Mouse (Mus musculus) c-Kit-positive CD71-negative TER-119-negative erythroid progenitor cells, embryonic 14.5 days (primary cell): ENCODE results near the gene Cd247.

ENCODE experiments used
- DNase-seq: peaks from one replicate; pipeline ENCODE4 v3.0.0-alpha.2; 2013; ENCODE audit warnings: low read depth

Cd247 gene

GRCm38 (mm10) chr1:165913720-165914415, 125.4 kb downstream of the Cd247 start:
- no peak for DNase-seq

GRCm38 (mm10) chr1:165914416-165914801, 125.9 kb downstream of the Cd247 start:
- DNase-seq: no peak

- DNase-seq: no peak
These were observed 132.5 kb downstream of the Cd247 start for GRCm38 (mm10) chr1:165921026-165921425.

- DNase-seq: no peak
These were observed 134.0 kb downstream of the Cd247 start for GRCm38 (mm10) chr1:165922488-165922887.

GRCm38 (mm10) chr1:165925207-165925606, 136.7 kb downstream of the Cd247 start:
- no peak for DNase-seq
